Mouse (Mus musculus): ENCODE results near the gene Il31ra.

- TF ChIP-seq CHD2 (IDR thresholded peaks at IDR 0.05; ENCODE audit: low read depth, low read length), result no peak
- TF ChIP-seq HCFC1 (IDR thresholded peaks at IDR 0.05; ENCODE audit: borderline replicate concordance, insufficient read depth, low read length), result no peak
- TF ChIP-seq ZNF384 (IDR thresholded peaks at IDR 0.05; ENCODE audit: low read depth, low read length), result no peak
- no peak for TF ChIP-seq ZC3H11A (IDR thresholded peaks at IDR 0.05; ENCODE audit: borderline replicate concordance, low read depth, low read length)
Measured at GRCm38 (mm10) chr13:112636498-112636897, 42.3 kb upstream of the Il31ra start.

Data from ES-E14 (cell line).